Mouse (Mus musculus) T-cell, adult 66 days (primary cell): ENCODE results near the gene Vmn1r12. TPM values are rescaled to one million over a fixed set of nuclear protein-coding genes. Genes with fewer than 3 reads are reported as not detected.

Source experiments
- total RNA-seq, 2 experiments: library from RNA; stranded (reverse); gene quantifications; 3 replicates in 1 of 2; 4 replicates in 1 of 2; pipeline ENCODE4 v1.2.4; 2023

Vmn1r12 gene
- total RNA-seq: not detected

DNA sequence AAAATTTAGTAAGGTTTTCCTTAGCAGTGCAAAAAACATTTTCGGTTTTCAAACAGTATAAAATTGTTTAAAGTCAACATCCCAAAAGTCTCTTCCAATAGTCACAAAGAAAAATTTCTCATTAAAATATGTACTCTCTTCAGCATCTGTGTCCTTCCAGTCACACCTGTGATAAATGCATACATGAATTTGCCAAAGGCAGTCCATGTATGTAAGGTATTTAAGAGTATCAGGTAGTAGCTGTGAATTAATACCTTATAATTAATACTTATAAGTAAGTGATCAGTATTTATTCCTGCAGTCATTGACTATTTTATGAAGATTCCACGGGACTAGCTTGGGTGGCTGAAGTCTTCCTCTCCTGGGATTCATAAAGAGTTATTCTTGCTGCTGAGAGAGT is at the start of gene Vmn1r12:
Vmn1r12 (plus strand) TSS at position 301 of the 400 bp plus-strand sequence.

DNA sequence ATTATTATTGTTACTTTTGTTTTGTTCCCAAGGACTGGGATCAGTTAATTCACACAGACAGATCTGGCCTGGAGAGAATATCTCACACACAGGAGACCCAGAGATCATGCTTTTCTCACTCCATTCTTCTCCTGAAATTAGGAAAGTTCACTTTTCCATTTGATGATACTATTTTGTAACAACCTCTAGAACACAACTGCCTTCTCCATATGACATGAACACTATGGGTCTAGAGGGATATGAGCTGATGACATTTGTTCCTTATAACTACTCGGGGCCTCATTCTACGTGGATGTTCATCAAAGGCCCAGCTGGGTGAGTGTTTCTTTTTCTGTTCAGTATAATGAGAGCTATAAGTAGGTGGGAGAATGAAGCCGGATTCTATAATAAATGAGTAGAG is 47.6 kb upstream of the Vmn1r12 start, which contains the start of gene Vmn1r10:
Vmn1r10 (plus strand) TSS at position 301 of the 400 bp plus-strand sequence.

DNA sequence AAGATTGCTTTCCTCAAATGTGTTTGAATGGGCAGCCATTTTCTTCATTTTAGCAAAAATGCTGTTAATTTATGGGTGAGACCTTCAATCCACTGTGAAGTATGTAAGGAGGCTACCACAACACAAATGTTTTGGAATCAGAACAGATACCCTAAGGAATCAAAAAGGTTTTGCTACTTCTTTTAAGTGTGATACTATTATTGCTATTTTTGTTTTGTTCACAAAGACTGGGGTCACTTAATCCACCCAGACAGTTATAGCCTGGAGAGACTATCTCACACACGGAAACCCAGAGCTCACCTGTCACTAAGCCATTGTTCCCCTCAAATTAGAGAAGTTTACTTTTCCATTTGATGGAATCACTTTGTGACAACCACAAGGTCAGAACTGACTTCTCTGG is 23.6 kb upstream of the Vmn1r12 start, which contains the start of gene Vmn1r11:
Vmn1r11 (plus strand) TSS at position 301 of the 400 bp plus-strand sequence.

DNA sequence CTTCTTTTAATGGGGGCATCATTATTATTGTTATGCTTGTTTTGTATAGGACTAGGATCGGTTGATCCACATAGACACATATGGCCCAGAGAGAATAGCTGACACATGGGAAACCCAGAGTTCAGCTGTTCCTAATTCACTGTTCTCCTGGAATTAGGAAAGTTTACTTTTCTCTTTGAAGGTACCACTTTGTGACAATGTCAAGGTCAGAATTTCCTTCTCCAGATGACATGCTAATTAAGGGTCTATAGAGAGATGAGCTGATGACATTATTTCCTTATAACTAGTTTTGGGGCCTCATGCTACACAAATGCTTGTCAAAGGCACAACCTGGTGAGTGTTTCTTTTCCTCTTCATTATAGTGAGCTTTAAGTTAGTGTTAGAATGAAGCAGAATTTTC is 46.3 kb downstream of the Vmn1r12 start, which contains the start of gene Vmn1r13:
Vmn1r13 (plus strand) TSS at position 301 of the 400 bp plus-strand sequence.

Other genes with a start within 250 kb of the Vmn1r12 start
- 10 to 100 TPM; 50.5 to 54.6 TPM for gene Nt5c3, start 233.0 kb upstream of the Vmn1r12 start, total RNA-seq
- not detected for gene Vmn1r4, start 232.9 kb upstream of the Vmn1r12 start, total RNA-seq
- not detected for gene Vmn1r5, start 186.6 kb upstream of the Vmn1r12 start, total RNA-seq
- gene Vmn1r6, start 159.7 kb upstream of the Vmn1r12 start, total RNA-seq: not detected
- not detected for gene Vmn1r7, start 131.6 kb upstream of the Vmn1r12 start, total RNA-seq
- gene Vmn1r8, start 124.6 kb upstream of the Vmn1r12 start, total RNA-seq: not detected
- not detected for gene Vmn1r9, start 90.1 kb upstream of the Vmn1r12 start, total RNA-seq
- gene Vmn1r10, start 47.5 kb upstream of the Vmn1r12 start, total RNA-seq: not detected
- not detected for gene Vmn1r11, start 23.5 kb upstream of the Vmn1r12 start, total RNA-seq
- not detected for gene Vmn1r13, start 46.4 kb downstream of the Vmn1r12 start, total RNA-seq
- gene Vmn1r14, start 74.8 kb downstream of the Vmn1r12 start, total RNA-seq: not detected
- gene Vmn1r15, start 101.0 kb downstream of the Vmn1r12 start, total RNA-seq: not detected
- gene Vmn1r16, start 172.6 kb downstream of the Vmn1r12 start, total RNA-seq: not detected
- not detected for gene Vmn1r17, start 206.8 kb downstream of the Vmn1r12 start, total RNA-seq
- not detected for gene Vmn1r18, start 238.9 kb downstream of the Vmn1r12 start, total RNA-seq
- gene Vmn1r19, start 246.9 kb downstream of the Vmn1r12 start, total RNA-seq: not detected